Mouse (Mus musculus) embryonic fibroblast, embryonic 13.5 days (primary cell): ENCODE data around the gene Rtn4ip1.

ENCODE experiments used
- CTCF ChIP-seq: IDR thresholded peaks from 2 replicates; pipeline ENCODE4 v1.5.1; 2011; ENCODE audit warnings: mild to moderate bottlenecking, control low read depth, low read length, moderate library complexity, borderline replicate concordance; ENCODE audit not compliant: insufficient read depth
- POLR2A ChIP-seq: IDR thresholded peaks from 2 replicates; pipeline ENCODE4 v1.6.1; 2011; ENCODE audit warnings: low read depth, mild to moderate bottlenecking, control low read depth, low read length, moderate library complexity

- TF ChIP-seq CTCF, result no peak
- no peak for TF ChIP-seq POLR2A
Measured at GRCm38 (mm10) chr10:43871458-43871857, 30.1 kb upstream of the Rtn4ip1 start.
